Mouse (Mus musculus) midbrain, embryonic 14.5 days (tissue): ENCODE measurements at regions not wholly inside any gene's neighbourhood (a gene's known extent, or its start where the extent isn't known, plus 50 kb on each side); places are given as distances from the start of the nearest gene placed in this dataset.

Experiments used
- ATAC-seq: fragments of 200-750 bp; cut with Nextera tagmentation; 2 replicates; pipeline ENCODE4 v1.8.0; 2017; ENCODE audit warnings: moderate number of reproducible peaks, moderate library complexity; ENCODE audit not compliant: low FRiP score, low TSS enrichment
- DNase-seq: peaks from one replicate; pipeline ENCODE4 v3.0.0-alpha.2; 2015
- H3K27ac ChIP-seq: fragments of 300-500 bp; sonication (generic); replicated peaks from 2 replicates; pipeline ENCODE4 v1.5.1; 2014; ENCODE audit warnings: mild to moderate bottlenecking, low read depth, low read length, moderate library complexity
- H3K27me3 ChIP-seq: fragments of 300-500 bp; sonication (generic); 2 replicates; pipeline ENCODE4 v1.6.1; 2014; ENCODE audit warnings: low read length, control low read depth, mixed read lengths; ENCODE audit not compliant: control insufficient read depth, insufficient read depth
- H3K36me3 ChIP-seq: fragments of 300-500 bp; sonication (generic); 2 replicates; pipeline ENCODE4 v1.6.1; 2014; ENCODE audit warnings: low read length, control low read depth; ENCODE audit not compliant: control insufficient read depth, insufficient read depth
- H3K4me1 ChIP-seq: fragments of 300-500 bp; sonication (generic); 2 replicates; pipeline ENCODE4 v1.6.1; 2014; ENCODE audit warnings: mild to moderate bottlenecking, antibody characterized with exemption, low read length, control low read depth; ENCODE audit not compliant: control insufficient read depth, insufficient read depth
- H3K4me2 ChIP-seq: fragments of 300-500 bp; sonication (generic); 2 replicates; pipeline ENCODE4 v1.6.1; 2014; ENCODE audit warnings: mild to moderate bottlenecking, low read length, moderate library complexity
- H3K4me3 ChIP-seq: fragments of 300-500 bp; sonication (generic); replicated peaks from 2 replicates; pipeline ENCODE4 v1.5.1; 2014; ENCODE audit warnings: low read depth, low read length
- H3K9ac ChIP-seq: fragments of 300-500 bp; sonication (generic); replicated peaks from 2 replicates; pipeline ENCODE4 v1.6.1; 2014; ENCODE audit warnings: mild to moderate bottlenecking, low read length, moderate library complexity
- H3K9me3 ChIP-seq: fragments of 300-500 bp; sonication (generic); 2 replicates; pipeline ENCODE4 v1.6.1; 2016; ENCODE audit warnings: low read length, control low read depth, mixed read lengths; ENCODE audit not compliant: control insufficient read depth
- WGBS: fragments of 180-500 bp; shearing (Covaris S2); extraction: QIAGEN DNeasy Blood & Tissue Kit; methylation state at CpG from one replicate; pipeline ENCODE4 v1.1.7; 2014; 5-methylcytosine and 5-hydroxymethylcytosine counted together

- ATAC-seq (no peak), DNase-seq (no peak)
- Histone ChIP-seq H3K27ac (no peak overlapping the region), H3K4me3 (no peak overlapping the region), H3K4me2 (no peak overlapping the region), H3K36me3 (no peaks in the 10 kb centered on the region), H3K27me3 (no peaks in the 10 kb centered on the region), H3K9me3 (no peaks in the 10 kb centered on the region), H3K4me1 (no peaks in the 10 kb centered on the region), H3K9ac (no peak overlapping the region)
- WGBS: 91% methylated on average over 3 of the region's 3 CpGs
Measured at GRCm38 (mm10) chr15:7554433-7554832, 156.2 kb upstream of the Egflam start.

- DNase-seq (no peak), ATAC-seq (no peak)
- Histone ChIP-seq H3K4me1 (no peaks in the 10 kb centered on the region), H3K27ac (no peak overlapping the region), H3K27me3 (no peaks in the 10 kb centered on the region), H3K4me2 (no peak overlapping the region), H3K9me3 (no peaks in the 10 kb centered on the region), H3K9ac (no peak overlapping the region), H3K4me3 (no peak overlapping the region), H3K36me3 (no peaks in the 10 kb centered on the region)
- WGBS: 86% methylated on average over 4 of the region's 4 CpGs
Measured at GRCm38 (mm10) chr15:7563279-7563678, 165.1 kb upstream of the Egflam start.

- Histone ChIP-seq H3K4me3 (no peak overlapping the region), H3K27me3 (no peaks in the 10 kb centered on the region), H3K36me3 (no peaks in the 10 kb centered on the region), H3K9ac (no peak overlapping the region), H3K27ac (no peak overlapping the region), H3K9me3 (no peaks in the 10 kb centered on the region), H3K4me2 (no peak overlapping the region), H3K4me1 (no peaks in the 10 kb centered on the region)
- DNase-seq: peak; percentile 65
- ATAC-seq: peak; percentile 65
- WGBS: 83% methylated on average over 9 of the region's 9 CpGs
Measured at GRCm38 (mm10) chr15:7563726-7564125, 165.5 kb upstream of the Egflam start.

- no peaks in the 10 kb centered on the region for H3K4me1 ChIP-seq
- no peak overlapping the region for H3K4me3 ChIP-seq
- H3K36me3 ChIP-seq: no peaks in the 10 kb centered on the region
- ATAC-seq (no peak), DNase-seq (no peak)
- no peak overlapping the region for H3K27ac ChIP-seq
- H3K9me3 ChIP-seq: no peaks in the 10 kb centered on the region
- H3K27me3 ChIP-seq: no peaks in the 10 kb centered on the region
- no peak overlapping the region for H3K9ac ChIP-seq
- H3K4me2 ChIP-seq: no peak overlapping the region
- 100% methylated on average over 1 of the region's 1 CpGs for WGBS
Measured at GRCm38 (mm10) chr15:7572221-7572620, 174.0 kb upstream of the Egflam start.

GRCm38 (mm10) chr15:7574264-7574663 lies 176.1 kb upstream of the Egflam start:
- H3K9me3 ChIP-seq: no peaks in the 10 kb centered on the region
- WGBS: 93% methylated on average over 3 of the region's 3 CpGs
- no peak for ATAC-seq
- H3K36me3 ChIP-seq: no peaks in the 10 kb centered on the region
- no peak overlapping the region for H3K4me2 ChIP-seq
- no peak for DNase-seq
- no peak overlapping the region for H3K27ac ChIP-seq
- no peaks in the 10 kb centered on the region for H3K4me1 ChIP-seq
- no peak overlapping the region for H3K4me3 ChIP-seq
- no peaks in the 10 kb centered on the region for H3K27me3 ChIP-seq
- no peak overlapping the region for H3K9ac ChIP-seq

GRCm38 (mm10) chr15:7574811-7575210 lies 176.6 kb upstream of the Egflam start:
- ATAC-seq (no peak), DNase-seq (peak; percentile 17)
- Histone ChIP-seq H3K27ac (no peak overlapping the region), H3K9me3 (no peaks in the 10 kb centered on the region), H3K9ac (no peak overlapping the region), H3K4me3 (no peak overlapping the region), H3K27me3 (no peaks in the 10 kb centered on the region), H3K4me1 (no peaks in the 10 kb centered on the region), H3K36me3 (no peaks in the 10 kb centered on the region), H3K4me2 (no peak overlapping the region)
- WGBS: 70% methylated on average over 2 of the region's 2 CpGs

- Histone ChIP-seq H3K9me3 (no peaks in the 10 kb centered on the region), H3K9ac (no peak overlapping the region), H3K27ac (no peak overlapping the region), H3K4me2 (no peak overlapping the region), H3K4me1 (no peaks in the 10 kb centered on the region), H3K27me3 (no peaks in the 10 kb centered on the region), H3K36me3 (no peaks in the 10 kb centered on the region), H3K4me3 (no peak overlapping the region)
- 62% methylated on average over 3 of the region's 3 CpGs for WGBS
- DNase-seq: no peak
- no peak for ATAC-seq
Measured at GRCm38 (mm10) chr15:7578439-7578838, 180.2 kb upstream of the Egflam start.

GRCm38 (mm10) chr15:7587210-7587609 lies 189.0 kb upstream of the Egflam start:
- Histone ChIP-seq H3K4me2 (no peak overlapping the region), H3K27me3 (no peaks in the 10 kb centered on the region), H3K9ac (no peak overlapping the region), H3K4me1 (no peaks in the 10 kb centered on the region), H3K27ac (no peak overlapping the region), H3K36me3 (no peaks in the 10 kb centered on the region), H3K4me3 (no peak overlapping the region), H3K9me3 (no peaks in the 10 kb centered on the region)
- no peak for ATAC-seq
- WGBS: 90% methylated on average over 3 of the region's 3 CpGs
- DNase-seq: no peak

GRCm38 (mm10) chr15:7591486-7591885 lies 193.3 kb upstream of the Egflam start:
- Histone ChIP-seq H3K9me3 (no peaks in the 10 kb centered on the region), H3K36me3 (no peaks in the 10 kb centered on the region), H3K4me2 (no peak overlapping the region), H3K9ac (no peak overlapping the region), H3K4me3 (no peak overlapping the region), H3K27ac (no peak overlapping the region), H3K27me3 (no peaks in the 10 kb centered on the region), H3K4me1 (no peaks in the 10 kb centered on the region)
- ATAC-seq (no peak), DNase-seq (no peak)
